Mouse (Mus musculus) heart, adult 18-20 months (tissue): ENCODE results near the gene Xpo1. TPM values are rescaled to one million over a fixed set of nuclear protein-coding genes. Genes with fewer than 3 reads are reported as not detected.
"Not testable (repeated sequence)": the region's sequence is repeated elsewhere in the genome, so short reads cannot be mapped to it uniquely, and the experiment has no call there.

Source experiments
- DNase-seq, 2 experiments: peaks; one replicate each; pipeline ENCODE4 v3.0.0; 2021 to 2022; ENCODE audit warnings: mixed read lengths in 1 of 2
- long read RNA-seq, 2 experiments: library from polyadenylated mRNA; stranded (forward); transcript quantifications; one replicate each; pipeline ENCODE4 v2.0.0; 2021
- total RNA-seq, 2 experiments: library from RNA; stranded (reverse); gene quantifications; 2 replicates each; pipeline ENCODE4 v1.2.3; 2021

The Xpo1 gene
- 10 to 100 TPM; 36.0 to 40.6 TPM for total RNA-seq
- long read RNA-seq, experiment 1, full-length matches to known transcripts: 22 of 25 reads
- long read RNA-seq, experiment 1, partial matches to known transcripts: 2 of 25 reads
- long read RNA-seq, experiment 1, other reads (novel, unspliced or antisense): 1 of 25 reads
- long read RNA-seq, experiment 2, full-length matches to known transcripts: 3 of 5 reads
- long read RNA-seq, experiment 2, partial matches to known transcripts: 0 of 5 reads
- long read RNA-seq, experiment 2, other reads (novel, unspliced or antisense): 2 of 5 reads

DNA sequence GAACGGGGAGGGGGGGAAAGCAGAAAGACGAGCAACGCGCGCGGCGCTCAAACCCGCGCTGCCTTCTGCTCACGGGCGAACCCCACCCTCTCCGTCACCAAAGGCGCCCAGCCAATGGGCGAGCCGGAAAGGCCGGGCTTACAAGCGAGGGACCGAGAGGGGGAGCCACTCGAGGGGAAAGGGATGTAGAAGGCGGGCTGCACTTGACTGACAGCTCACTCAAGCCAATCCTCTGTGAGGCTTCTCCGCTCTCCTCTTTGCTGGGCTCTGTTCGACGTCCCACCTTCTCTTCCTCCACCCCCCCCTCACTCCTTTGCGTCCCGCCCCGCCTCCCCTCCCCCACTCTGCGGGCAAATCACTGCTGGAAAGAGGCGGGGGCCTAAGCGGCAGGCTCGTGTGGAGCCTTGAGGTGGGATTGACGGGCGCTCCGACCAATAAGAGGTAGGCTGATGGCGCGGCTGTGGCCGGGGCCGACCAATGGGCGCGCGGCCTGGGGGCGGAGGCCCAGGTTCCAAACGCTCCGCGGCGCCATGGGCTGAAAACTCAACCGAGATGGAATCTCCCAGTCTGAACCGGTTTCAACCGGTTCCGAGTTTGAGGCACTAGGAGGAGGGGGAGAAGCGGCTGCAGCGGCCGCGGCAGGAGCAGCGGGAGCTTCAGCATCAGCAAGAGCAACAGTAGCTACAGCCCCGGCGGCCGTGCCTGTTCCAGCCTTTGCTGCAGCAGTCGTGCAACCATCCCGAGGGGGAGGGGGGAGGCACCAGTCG is at the start of gene Xpo1:
Gene Xpo1, plus strand, starts transcription at position 615 of the 767 bp plus-strand sequence.
- DNase-seq: peak; percentile 100

DNA sequence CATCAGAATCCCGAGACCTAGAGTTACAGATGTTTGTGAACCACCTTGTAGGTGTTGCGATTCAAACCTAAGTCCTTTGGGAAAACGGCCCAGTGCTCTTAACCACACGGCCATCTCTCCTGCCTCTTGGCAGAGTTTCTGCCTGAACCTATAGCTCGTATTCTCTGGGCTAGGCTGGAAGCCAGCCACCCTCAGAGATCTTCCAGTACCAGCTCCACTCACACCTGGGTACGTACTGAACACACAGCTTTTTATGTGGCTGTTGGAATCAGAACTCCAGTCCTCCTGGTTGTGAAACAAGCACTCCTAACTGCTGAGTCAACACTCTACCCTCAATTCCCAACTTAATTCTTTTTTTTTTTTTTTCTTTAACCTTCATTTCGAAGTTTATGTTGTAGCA is 46.1 kb upstream of the Xpo1 start:
- DNase-seq: no peak

DNA sequence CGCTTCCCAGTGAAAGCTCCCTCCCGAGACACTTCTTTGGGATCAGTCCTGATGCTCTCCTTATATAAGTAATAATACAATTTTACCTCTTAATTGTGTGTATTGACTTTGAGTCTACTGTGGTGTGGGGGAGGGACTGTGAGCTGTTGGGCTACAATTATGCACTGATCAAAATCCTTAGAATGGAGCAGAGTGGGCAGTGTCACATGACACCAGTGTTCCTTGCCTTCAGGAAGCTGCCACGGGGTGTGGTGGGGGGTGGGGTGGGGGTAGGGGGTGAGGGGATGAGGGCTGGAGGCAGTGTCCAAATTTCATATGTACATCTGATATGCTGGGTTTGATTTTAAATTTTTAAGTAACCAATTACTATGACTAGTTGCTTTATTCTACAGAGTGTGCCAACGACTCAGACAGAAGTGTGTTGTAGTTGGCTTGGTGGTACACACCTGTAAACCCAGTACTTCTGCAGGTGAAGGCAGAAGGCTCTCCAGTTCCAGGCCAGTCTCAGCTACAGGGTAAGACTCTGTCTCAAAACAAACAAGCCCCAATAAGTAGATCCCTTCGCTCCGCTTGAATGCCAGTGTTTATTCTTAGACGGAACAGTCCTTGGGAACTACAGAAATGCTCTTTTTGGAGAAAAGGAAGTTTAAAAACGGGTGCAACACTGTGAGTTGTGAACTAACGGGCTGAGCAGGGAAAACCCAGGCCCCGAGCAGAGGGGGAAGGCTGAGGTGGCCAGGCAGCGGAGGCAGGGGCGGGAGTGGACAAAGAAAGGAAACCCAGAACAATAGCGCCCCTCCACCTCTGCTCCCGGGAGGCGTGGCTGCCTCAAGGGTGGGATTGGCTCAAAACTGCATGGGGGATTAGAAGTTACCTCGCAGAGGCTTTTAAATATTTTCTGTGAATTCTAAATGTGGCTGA is 45.0 kb upstream of the Xpo1 start:
- peak; percentile 65 to 82 for DNase-seq

DNA sequence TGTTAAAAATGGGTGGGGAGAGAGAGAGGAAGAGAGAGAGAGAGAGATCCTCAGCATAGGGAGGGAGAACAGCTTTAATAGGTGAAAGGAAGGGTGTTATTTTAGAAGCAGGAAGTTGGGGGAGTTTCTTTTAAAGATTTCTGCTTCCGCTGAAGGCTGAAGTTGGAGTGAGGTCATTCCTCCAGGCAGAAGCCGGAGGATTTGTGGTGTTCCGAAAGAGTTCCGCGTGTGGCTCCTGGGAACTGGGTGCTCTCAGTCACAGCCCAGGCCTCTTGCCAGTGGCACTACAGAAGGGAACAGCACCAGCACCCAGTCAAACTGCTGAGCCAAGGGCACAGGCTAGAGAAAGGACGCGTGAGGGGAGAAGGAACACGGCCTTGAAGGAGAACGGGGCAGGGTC is 38.4 kb upstream of the Xpo1 start:
- peak; percentile 45 to 76 for DNase-seq

DNA sequence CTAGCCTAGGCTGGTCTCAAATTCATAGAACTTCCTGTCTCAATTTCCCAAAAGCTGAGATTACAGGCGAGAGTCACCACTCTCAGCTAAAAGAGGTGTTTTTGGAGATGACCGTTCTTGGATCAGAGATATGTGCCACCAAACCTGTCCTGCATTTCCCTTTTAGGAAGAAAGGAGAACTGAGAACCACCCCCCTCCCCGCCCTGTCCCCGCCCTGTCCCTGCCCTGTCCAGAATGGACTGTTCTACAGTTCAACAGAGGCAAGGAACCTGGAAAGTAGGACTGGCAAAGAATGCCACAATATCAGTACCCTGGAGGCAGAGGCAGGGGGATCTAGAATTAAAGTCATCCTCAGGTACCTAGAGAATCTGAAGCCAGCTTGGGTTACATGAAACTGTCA is 19.8 kb upstream of the Xpo1 start:
- DNase-seq: no peak

DNA sequence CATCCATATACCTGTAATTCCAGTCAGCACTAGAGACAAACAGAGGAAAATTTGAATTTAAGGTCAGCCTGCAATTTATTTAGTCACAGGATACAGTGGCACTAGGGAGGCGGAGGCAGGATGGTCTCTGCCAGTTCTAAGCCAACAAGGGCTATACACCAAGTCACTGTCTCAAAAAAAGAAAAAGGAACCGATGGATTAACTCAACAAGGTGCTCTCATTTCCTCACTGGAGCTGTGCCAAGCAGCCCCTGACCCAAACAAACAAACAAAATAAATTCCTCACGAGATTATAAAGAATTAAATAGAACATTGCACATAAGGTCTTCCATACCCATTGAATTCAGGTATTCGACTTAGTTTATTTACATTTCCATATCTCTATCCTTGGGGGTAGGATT is 1.9 kb upstream of the Xpo1 start:
- DNase-seq: no peak

DNA sequence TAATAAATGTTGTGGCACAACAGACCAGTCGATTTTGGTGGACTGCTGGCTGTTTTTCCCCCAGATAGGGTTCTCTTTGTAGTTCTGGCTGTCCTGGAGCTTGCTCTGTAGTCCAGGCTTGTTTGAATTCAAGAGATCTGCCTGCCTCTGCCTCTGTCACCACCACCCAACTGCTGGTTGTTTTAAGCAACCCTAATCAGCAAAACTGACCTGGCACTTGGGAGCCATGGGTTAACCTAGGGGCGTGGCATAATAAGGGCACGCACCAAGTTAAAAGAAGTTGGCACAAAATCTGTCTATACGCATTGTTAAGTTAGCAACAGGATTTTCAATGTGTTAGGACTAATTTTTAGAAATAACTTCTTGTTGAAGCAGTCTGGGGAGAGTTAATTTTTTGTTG is 1.3 kb upstream of the Xpo1 start:
- no peak for DNase-seq

DNA sequence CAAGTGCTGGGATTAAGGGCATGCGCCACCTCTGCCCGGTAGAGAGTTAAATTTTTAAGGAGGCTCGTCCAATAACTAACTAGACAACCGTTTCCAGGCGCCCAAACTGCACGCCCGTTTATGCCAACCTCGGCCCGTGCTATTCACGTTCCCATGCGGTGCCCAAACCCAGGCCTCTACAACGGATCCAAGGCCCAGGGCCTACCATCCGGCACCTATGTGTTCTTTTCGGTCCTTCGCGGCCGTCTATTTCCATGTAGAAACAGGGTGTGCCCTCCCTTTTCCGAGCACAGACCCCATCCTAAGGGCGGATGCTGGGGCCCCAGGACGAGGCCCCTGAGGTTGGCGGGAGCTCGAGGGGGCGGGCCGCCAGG is 801 bp upstream of the Xpo1 start:
- DNase-seq: no peak

DNA sequence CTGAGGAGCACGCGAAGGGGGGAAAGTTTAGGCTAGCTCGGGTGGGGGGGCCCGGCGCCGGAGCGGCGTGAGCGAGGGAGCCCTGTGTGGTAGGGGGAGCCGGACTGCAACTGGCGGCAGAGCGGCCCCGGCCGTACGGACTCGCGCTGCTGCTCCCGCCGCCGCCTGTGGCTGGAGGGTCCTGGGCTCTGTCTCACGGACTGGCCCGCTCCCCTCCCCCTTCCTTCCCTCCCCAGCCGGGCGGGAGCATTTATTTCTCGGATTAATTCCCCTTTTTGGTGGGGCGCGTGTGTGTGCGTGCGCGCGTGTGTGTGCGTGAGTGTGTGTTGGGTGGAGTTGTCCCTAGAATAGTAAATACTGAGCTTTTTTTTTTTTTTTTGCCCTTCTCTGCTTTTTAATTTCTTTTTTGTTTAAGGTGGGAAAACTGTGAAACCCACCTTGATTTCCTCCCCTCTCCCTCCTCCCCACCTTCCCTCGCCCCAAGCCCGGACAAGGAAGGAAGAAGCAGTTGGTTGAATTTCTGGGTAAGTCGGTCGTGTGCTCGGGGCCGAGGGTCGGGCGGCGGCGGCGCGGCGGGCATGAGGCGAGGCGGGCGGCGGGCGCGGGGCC is 457 bp downstream of the Xpo1 start:
- DNase-seq: no peak

DNA sequence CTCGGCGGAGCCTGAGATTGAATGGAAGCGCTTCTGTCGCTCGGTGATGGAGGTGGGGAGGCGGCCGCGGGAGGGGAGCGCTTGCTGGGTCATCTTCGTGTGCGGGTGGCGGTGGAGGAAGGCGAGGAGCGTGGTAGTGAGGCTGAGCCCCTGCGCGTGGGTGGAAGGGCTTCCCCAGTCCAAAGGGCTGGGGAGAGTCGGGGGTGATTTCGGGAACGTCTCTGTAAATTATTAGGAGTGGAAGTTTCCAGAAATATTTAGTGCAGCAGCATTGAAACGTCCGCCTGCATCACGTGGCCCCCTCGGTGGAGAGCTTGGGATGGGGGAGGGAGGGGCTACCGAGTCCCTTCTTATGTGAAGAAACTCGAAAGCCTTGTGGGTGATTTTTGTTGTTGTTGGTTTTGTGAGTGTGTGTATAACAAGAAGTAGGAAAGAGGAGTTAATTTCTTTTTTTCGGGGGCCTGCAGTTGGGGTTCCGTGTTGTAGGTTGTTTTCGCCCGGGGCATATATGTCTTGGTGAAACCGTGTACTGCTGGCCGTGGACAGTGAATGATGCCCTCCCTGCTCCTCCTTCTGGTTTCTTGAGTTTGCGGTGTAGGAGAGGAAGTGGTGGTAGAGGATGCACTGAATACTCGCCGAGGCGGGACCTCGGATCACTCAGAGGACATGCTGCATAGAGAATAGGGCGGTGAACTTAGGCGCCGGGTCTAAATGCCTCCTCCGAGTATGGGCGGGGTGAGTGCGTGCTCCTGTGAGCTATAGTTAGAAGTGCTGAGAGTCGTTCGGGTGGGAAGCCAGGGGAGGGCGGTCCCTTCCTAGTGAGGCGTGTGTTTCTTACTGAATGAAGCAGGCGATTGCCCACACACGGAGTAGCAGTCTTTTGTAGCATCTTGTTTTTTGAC is 1.2 kb downstream of the Xpo1 start:
- peak; percentile 85 to 90 for DNase-seq

DNA sequence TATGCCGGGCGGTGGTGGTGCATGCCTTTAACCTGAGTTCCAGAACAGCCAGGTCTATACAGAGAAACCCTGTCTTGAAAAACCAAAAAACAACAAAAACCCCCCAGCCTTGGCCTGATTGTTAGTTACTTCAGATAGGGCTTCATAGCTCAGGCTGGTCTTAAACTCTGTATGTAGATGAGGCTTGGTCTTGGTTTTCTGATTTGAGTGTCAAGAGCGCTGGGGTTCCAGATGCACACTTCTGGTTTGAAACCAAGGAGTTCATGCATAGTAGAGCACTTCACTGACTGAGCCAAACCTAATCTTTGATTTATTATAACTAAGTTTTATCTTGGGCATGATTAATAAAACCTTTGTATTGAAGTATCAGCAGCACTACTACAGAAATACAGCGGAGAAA is 3.2 kb downstream of the Xpo1 start:
- DNase-seq: no peak

DNA sequence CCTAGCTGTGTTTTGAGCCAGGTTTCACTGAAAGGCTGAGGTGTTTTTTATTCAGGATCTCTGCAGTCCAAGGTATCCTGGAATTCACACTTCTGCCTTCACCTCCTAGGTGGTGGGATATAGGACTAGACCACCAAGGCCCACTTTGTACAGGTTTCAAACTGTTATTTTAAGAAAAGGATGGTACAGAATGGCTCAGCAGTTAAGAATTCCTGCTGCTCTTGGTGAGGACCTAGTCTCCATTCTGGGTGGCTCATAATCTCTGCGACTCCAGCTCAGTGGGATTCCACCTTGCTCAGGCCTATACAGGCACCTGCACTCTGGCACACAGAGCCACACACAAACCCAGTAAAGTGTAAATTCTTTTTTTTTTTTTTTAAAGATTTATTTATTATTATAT is 3.6 kb downstream of the Xpo1 start:
- DNase-seq: no peak

DNA sequence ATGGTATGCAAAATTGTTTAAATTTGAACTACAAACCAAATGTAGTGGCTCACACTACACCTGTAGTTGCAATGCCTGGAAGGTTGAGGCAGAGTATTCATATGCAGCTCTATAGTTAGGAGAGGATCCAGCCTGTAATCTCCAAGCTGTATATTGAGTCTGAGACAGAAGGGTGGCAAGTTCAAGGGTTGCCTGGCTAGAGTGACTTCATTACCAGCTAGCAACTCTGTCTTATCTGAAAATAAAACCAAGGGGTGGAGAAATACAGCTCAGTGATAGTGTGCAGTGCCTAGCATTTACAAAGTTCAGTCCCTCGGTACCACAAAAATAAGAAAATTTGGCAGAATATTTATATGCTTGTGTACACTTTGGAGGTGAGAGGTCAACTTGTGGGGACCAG is 4.3 kb downstream of the Xpo1 start:
- no peak for DNase-seq

DNA sequence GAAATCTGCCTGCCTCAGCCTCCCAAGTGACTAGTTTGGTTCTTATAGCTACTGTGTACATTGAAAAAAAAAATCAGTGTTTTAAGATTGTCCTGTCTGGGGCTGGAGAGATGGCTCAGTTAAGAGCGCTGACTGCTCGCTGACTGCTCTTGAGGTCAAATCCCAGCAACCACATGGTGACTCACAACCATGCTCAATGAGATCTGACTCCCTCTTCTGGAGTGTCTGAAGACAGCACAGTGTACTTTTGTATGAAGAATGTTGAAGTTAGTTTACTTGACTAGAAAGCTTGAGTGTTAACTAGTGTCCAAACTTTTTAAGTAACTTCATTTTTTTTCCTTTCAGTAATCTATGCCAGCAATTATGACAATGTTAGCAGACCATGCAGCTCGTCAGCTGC is 5.6 kb downstream of the Xpo1 start:
- DNase-seq: no peak

DNA sequence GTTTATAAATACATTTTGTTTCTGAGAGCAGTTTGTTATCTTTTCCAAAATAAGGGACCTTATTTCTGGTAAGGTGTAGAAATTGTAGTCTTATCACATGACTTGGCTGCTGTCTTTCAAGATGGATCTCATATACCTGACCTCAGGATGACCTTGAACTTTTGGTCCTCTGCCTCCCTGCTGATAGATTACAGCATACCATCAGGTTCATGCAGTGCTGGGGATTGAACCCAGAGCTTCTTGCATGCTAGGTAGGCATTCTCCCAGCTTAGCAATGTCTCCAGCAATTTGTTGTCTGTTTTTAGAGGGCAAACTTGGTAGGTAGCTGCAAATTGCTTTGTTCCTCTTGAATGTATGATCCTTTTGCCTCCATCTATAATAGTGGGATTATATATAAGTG is 9.1 kb downstream of the Xpo1 start:
- no peak for DNase-seq

DNA sequence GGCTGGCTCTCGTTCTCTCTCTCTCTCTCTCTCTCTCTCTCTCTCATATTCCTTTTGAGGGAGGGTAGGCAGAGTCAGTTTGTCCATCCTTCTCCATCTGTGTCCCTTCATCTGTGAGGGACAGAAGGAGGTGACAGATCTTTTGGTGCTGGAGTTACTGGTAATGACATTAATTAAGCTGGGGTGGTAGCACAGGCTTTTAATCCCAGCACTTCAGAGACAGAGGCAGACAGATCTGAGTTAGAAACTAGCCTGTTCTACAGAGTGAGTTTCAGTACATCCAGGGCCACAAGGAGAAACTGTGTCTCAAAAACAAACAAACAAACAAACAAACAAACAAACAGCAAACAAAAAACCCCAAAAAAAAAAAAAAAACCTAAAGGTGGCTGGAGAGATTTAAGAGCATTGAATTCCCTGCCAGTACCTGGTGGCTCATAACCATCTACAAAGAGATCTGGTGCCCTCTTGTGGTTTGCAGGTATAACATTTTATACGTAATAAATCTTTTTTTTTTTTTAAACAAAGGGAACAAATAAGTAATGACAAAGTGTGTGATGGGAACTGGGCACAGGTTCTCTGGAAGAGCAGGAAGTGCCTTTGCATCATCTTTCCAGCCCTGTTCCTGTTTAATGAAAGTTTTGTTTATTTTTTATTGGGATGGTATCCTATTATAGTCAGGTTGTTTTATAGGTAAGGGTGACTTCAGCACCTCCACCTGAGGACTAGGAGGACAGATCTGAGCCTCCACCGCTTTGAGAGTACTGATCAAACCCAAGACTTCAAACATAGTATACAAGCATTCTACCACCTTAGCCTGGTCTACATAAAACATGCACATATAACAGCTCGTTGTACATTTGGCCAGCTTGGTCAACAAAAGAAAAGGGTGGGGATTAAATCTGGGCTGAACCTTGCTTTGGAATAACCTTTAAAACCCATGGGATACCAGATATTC is 16.2 kb downstream of the Xpo1 start:
- DNase-seq: peak; percentile 49 to 70

DNA sequence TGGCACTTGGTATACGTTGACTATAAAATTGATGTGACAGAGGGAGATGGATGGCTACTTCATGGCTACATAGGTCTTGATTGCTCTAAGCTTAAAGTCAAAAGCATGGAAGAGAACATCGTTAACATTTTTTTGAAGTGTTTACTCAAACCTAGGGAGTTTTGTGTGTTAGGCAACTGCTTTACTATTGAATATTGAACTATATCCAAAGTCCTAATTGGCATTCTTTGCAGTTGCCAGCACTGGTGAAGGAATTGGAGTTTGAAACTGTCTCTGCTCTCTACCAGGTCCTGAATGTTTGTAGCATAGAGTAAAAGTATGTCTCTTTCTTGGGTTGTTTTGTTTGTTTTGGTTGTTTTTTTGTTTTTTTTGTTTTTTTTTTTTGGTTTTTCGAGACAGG is 19.9 kb downstream of the Xpo1 start:
- no peak for DNase-seq

DNA sequence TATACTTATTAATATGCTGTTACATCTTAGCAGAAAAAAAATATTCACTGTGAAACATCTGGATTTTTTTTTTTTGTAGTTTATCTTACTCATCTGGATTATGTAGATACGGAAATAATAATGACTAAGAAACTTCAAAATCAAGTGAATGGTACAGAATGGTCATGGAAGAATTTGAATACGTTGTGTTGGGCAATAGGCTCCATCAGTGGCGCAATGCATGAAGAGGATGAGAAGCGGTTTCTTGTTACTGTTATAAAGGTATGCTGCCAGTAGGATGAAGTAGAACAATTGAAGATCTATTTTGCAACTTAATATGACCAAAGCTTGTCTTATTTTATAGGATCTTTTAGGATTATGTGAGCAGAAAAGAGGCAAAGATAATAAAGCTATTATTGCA is 28.6 kb downstream of the Xpo1 start:
- DNase-seq: no peak

DNA sequence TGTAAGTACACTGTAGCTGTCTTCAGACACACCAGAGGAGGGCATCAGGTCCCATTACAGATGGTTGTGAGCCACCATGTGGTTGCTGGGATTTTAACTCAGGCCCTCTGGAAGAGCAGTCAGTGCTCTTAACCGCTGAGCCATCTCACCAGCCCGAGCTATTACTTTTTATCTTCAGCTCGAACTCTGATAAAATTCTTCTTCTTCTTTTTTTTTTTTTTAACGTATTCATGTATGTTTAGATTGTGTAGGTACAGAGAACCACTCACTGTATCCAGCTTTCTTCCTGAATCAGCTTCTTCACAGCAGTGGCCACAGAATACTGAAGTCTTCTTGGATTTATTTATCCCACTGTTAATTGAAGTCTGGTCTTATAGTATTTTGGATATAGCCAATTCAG is 33.0 kb downstream of the Xpo1 start:
- not testable (repeated sequence) for DNase-seq

DNA sequence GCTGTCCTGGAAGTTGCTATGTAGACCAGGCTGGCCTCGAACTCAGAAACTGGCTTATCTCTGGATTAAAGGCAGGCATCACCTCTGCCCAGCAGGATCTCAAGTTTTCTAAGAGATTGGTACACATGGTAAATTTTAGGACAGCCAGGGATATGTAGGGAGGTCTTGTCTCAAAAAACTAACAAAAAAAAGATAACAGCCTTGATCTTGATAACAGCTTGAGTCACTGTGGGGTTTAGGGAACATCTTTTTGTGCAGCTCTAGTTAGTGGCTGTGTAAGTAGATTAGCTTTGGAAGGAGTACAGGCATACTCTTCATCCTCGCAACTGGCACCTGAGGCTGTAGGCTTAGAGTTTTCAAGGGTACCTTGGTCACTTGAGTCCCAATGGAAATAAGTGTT is 41.5 kb downstream of the Xpo1 start:
- no peak for DNase-seq
